Mouse (Mus musculus): ENCODE measurements around the gene Pidd1.

Gene Pidd1

DNA sequence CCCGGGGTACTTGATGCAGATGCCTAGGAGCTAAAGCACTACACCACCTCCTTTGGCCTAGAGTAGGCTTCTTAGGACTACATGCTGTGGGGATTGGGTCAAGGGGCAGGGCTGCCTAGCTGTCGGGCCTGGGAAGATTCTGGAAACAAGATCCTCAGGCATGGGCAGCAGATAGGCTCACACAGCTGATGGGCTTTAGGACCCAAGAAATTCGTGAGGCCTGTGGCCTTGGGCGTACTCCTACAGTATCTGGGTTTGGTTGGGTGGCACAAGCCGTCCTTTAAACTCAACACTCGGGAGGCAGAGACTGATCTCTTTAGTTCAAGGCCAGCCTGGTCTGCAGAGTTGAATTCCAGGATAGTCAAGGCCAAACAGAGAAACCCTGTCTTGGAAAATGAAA is 28.4 kb upstream of the Pidd1 start:
- no peak for DNase-seq

DNA sequence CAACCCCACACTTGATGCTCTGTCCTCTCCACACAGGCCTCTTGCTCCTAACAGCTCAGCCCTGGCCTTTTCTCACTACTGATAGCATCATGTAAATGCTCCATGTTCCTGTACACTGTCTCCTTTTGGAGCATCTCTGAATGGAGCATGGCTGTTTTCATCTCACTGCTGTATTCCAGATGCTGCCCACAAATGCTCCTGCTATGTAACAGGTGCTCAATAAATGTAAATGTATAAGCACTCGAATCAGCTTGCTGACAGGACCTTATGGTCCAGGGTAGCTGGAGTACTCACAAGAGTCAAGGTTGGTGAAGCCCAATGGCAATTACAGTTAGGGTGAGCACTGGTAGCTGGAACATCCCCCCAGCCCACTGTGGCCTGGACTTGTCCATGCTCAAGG is 27.4 kb upstream of the Pidd1 start:
- DNase-seq, result no peak

DNA sequence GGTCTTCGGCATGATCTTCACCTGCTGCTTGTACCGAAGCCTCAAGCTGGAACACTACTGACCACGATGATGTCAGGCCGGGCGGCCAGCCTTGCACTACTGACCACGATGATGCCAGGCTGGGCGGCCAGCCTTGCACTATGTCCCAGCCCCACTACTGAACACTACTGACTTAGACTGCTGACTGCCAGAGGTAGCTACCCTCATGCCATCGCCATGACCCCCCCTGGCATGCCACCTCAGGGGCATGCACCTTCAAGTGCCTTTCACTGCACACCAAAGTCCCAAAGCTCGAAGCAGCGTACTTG is 26.8 kb upstream of the Pidd1 start:
- DNase-seq, result no peak

DNA sequence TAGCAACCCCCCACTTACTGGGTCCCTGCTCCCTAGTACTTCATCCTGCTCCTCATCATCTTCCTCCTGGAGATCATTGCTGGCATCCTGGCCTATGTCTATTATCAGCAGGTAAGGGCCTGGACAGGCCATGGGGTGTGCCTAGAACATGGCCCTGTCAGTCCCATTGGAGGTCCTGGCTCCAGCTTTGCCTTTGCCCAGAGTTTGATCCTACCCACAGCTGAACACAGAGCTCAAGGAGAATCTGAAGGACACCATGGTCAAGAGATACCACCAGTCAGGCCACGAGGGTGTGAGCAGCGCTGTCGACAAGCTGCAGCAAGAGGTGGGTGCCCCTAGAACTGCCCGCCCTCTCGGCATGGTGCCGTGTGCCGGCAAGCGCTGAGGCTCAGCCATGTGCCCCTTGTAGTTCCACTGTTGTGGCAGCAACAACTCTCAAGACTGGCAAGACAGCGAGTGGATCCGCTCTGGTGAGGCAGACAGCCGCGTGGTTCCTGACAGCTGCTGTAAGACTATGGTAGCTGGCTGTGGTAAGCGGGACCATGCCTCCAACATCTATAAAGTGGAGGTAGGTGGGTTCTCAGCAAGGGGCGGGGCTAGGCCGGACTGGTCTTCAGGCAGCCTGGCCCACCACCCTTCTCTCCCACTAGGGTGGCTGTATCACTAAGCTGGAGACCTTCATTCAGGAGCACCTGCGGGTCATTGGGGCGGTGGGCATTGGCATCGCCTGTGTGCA is 26.2 kb upstream of the Pidd1 start:
- DNase-seq, result no peak

DNA sequence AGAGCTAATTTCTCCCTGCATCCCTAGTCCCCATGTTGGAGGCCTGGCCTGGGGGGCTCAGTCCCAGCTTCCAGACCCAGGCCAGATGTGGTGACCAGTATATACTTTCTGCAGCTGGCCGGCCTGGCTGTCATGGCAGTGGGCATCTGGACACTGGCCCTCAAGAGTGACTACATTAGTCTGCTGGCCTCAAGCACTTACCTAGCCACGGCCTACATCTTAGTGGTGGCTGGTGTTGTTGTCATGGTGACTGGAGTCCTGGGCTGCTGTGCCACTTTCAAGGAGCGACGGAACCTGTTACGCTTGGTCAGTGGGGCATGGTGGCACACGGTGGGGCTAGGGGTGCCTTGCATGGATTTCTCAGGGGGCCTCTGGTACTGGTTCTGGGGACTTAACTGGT is 25.5 kb upstream of the Pidd1 start:
- DNase-seq, result no peak

DNA sequence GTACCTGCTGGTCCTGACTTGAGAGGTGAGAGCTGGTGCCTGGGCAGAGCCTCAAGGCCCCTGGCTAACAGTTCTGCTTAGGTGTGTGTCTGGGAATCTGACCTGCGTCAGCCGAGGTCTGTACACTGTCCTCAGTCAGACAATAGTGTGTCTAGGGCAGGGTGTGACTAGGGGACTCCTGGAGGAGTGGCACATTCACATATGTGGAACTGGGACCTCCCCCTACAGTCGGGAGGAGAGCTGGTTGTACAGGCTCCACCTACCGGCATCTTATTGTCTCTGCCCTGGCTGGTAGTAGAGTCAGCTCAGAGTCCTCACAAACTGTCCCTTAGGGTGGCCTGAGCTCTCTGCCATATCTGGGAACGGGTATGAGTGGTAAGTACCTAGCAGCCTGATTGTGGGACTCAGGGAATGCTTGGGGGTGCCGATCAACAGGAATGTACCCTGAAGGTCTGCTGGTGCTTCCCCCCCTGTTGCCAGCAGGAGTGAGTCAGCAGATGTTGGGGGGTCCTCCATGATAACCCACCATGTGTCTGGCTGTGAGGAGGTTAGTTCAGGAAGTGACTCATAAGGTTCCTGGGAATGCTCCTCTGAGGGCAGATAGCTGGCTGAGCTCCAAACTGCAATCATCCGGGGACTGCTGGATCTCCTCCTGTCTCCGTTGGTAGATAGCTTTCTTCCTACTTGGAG is 24.8 kb upstream of the Pidd1 start:
- DNase-seq, result peak; percentile 90

DNA sequence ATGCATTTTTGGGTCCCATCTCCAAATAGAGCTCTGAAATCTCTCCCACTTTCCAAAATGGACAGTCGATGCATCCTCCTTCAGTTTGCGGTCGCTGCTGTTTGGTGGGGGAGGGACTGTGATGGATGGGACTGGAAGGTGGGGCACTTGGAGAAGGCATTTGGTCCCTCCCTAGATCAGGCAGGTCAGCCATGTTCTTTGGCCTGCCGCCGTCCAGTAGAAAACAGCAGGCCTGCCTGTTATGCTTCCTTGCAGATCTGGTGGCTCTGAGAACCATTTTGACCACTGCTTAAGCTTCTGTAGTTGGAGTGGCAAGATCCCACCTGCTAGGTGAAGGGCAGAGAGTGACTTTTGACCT is 24.3 kb upstream of the Pidd1 start:
- DNase-seq, result no peak

DNA sequence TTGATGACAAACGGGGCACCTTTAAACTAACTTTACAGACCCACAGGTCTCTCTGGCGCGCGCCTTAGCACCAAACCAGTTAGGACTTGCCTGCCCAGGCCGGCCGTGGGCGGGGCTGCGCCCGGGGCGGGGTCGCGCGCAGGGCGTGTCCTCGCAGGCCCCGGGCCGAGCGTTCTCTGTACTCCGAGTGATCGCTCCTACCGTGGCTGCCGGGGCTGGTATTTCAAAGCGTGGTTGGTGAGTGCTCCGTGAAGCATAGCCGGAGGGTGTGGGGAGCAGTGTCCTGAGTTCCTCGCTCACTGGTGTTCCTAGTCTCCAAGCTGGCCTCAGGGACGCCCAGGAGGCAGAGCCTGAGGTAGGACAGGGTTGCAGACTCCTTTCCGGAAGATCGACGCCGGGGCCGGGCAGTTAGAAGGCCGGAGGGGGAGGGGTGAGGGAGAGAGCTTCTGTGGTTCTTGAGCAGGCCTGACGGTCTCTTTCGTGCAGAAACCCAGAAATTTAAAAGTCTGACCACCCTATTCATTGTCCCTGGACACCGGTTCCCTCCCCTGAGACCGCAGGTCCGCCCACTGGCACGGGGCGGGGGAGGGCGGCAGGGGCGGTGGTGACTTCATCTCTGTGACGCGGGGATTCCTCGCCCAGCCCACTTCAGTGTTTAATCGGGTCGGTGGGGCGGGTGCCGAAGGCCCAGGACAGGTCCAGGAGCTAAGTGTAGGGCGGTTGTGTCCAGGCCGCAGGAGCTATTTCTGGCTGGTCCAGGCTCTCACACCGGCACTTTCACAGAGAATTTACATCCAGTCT is 23.6 kb upstream of the Pidd1 start, which contains the start of gene Cd151:
Gene Cd151 (plus strand): TSS at position 163 of the 801 bp plus-strand sequence.
- peak; percentile 94 for DNase-seq

DNA sequence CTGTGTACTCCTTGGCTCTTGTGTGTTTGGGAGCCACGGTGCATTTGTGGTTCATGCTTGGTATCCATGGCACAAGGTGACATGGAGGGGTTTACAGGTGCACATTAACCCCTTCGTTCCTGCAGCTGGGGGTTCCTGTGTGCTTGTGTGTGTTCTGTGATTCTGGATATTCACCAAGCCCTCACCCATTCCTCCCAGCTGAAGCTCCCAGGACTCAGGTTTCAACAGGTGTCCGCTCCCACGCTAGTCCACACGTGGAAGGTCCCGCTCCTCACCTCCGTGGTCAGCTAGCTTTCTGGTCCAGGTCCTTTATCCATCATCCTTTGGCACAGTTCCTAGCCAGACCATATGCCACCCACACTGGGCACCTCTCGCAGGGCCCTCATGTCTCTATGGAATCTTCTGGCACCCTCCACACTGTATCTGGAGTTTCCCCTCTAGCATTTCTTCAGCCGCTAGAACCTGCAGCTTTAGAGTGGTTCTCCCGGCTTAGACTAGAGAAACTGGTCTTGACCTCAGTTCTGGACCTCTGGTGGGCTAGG is 22.9 kb upstream of the Pidd1 start:
- no peak for DNase-seq

DNA sequence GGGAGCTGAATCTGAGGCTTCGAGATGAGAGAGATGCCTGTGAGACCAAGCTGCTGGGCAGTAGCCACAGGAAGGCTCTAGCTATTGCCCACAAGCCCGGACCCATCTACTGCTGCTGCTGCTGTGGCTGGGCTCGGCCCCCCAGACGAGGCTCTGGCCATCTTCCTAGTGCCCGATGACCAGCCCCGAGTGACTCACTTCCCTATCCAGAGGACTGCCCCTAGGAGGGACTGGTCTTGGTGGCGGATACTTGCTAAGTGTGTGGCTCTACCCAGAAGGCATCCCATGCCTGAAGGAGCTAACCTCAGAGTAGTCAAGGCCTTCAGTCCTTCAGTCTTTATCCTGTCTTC is 22.2 kb upstream of the Pidd1 start:
- DNase-seq, result peak; percentile 65

DNA sequence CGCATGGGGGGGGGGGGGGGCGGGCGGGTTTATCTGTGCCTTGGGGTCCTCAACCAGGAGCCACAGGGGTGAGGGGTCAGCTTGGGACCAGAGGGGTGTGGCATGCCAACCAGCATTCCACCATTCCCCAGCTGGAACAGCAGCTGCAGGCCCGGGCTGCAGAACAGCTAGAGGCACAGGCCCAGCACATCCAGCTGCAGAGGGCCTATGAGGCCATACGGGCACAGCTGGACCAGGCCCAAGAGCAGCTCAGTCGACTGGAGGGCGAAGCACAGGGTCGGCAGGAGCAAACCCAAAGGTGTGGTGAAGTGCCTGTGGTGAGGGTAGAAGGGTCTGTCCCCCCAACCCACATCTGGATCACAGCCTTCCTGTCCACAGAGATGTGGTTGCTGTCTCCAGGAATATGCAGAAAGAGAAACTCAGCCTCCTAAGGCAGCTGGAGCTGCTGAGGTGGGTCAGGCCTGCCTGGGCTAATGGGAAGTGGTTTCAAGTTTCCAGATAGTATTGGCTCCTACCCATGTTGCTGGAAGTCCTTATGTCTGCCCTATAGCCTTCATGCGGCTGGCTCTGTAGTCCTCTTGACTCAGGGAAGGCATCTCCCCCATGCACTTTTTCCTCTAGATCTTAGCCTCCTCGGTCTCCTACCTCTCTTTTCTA is 21.7 kb upstream of the Pidd1 start:
- no peak for DNase-seq

DNA sequence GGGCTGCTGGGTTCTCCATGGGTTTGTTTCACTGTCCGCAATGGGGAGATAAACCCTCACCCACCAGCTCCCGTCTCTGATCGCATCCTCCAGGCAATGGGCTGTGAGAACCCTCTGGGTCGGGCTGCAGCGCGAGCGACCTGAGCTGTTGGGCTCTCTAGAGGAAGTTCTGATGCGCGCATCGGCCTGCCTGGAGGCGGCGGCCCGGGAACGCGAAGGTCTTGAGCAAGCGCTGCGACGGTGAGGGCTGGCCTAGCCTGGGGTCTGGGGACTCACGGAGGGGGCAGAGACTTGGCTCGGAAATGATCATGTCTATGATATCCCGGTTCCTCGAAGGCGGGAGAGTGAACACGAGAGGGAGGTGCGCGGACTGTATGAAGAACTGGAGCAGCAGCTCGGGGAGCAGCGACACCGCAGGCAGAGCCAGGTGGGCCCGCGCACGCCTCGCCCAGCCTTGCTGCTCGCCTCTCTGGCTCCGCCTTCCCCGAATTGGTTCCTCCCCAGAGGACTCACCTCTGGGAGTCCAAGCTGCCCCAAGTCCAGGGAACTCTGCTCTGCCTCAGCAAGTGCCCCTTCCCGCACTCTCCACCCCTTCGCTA is 20.9 kb upstream of the Pidd1 start:
- DNase-seq, result peak; percentile 75

DNA sequence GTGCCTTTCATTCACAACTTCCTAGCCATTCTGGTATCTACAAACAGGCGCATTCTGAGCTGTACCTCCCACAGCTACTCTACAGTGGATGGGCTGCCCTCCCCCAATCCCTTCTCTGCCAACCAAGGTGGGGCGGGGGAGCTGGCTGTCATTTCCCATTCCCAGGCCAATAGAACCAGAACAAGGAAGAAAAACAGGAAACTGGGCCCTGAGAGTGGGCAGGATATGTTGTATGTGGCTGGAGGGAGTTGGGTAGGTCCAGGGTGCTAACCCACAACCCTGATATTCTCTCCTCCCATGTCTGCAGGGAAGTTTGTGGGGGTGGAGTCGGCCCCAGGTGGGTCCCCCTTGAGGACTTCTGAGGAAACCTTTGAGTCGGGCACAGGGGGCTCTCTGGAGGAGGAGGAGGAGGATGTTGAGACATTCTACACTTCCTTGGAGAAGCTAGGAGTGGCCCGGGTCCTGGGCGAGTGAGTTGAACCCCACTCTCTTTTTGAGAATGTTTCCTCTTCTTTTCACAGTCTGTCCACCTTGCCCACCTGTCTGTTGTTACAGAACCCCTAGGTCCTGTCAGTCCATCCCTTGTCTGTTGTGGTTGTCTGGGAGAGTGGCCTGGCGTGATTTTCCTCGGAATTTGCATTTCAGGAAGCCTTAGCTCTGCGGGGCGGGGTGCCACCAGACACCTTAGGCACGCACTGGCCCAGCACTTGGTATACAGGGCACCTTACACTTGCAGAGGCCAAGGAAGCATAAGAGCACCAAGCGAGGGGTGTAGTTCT is 20.2 kb upstream of the Pidd1 start:
- peak; percentile 95 for DNase-seq

DNA sequence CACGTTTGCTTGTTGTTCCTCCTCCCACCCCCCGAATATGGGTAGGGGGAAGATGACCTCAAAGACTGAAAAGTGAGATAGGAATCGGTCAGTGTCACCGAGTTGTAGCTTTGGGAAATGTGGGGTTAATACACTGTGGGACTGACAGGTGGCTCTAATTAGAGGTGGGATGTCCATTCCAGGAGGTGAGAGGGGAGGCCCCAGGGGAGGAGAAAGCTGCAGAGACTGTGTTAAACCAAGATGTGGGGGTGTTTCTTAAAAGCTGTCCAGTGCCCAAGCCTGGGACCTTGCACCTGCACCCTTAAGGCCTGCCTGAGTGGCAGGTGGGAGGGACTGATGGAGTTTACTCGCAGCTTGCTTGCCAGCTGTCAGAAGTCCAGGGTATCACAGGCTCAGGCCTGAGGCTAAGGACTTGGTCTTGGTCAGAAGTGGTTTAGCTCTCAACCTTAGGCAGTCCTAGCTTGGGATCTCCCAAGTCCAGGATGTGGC is 18.6 kb upstream of the Pidd1 start:
- DNase-seq, result peak; percentile 93

DNA sequence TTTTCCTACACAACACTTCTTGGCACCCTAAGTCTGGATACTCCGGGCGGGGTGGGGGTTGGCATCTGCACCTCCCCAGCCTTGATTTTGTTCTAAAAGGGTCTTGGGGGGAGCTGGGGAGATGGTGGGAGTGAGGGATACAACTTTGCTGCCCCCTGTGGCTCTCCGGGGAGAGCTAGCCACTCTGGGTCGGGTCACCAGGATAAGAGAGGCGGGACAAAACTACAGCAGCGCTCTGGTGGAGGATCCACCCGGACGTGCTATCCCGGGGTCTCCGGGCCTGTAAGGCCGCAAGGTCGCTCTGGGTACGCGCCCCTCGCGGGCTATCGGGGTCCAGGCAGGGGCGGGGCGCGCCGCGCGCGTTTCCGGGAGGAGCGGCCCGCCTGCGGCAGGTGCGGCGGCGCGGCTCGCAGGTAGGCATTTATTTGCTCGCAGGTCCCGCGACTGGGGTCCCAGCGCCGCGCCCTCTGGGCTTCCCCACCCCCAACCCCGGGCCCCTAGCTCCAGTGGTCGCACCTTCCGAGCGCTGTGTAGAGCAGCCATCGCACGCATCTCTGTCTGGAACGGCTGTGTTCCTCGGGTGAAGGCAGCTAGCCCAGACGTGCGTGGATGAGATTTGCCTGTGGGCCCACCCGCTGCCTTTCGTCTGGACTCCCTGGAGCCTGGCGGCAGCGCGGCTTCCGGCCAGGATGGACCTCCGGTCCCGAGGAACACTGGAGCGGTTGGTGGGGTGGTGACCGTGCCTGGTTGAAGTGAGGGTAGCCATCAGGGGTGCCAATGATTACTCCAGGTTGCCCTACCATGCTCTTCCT is 17.9 kb upstream of the Pidd1 start:
- DNase-seq, result peak; percentile 61

DNA sequence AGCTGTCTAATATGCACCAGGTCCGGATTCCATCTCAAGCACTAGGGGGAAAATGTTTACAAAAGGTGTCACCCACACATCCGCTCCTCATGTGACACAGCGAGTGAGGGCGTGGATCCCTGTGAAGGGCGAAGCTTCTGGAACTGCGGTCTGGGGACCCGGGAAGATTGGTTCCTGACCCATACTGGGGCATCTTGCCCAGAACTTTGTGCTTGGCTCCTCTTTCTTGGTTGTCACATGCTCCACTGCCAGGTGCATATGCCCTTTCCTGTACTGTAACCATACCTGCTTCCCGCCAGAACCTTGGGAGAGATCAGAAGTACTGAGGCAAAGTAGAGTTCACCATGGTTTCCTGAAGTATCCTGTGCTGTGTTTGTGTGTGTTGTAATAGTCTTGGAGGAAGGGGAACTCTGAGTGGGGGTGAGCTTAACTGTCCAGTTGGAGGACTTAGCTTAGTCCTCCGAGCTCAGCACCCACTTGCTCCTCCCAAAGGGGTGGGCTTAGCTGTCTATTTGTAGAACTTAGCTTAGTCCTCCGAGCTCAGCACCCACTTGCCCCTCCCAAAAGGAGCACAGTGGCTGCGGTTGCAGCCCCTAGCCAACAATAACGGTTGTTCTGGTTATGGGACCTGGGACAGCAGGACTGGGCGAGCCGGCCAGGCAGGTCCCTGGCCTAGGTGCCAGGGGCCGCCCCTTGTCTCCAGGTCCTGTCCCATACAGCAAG is 16.7 kb upstream of the Pidd1 start, which contains the start of gene Cracr2b:
Gene Cracr2b (plus strand): TSS at position 704 of the 723 bp plus-strand sequence.
- peak; percentile 90 for DNase-seq

DNA sequence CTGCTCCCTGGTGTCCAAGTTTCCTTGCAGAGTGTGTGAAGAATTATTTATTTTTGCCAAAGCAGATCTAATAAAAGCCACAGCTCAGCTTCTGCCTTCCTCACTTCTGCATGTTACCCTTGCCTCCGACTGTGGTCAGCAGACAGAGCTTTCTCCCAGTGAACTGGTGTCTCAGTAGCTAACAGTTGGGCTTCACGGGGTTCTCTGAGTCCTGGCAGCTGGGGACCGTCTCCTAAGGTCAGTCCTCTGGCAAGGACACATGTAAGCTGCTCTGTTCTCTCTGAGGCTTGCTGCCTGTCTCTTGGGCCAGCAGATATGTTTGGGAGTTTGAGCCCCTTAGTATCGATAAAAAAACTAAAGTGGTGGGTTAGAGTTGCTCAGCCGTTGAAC is 16.2 kb upstream of the Pidd1 start:
- no peak for DNase-seq

DNA sequence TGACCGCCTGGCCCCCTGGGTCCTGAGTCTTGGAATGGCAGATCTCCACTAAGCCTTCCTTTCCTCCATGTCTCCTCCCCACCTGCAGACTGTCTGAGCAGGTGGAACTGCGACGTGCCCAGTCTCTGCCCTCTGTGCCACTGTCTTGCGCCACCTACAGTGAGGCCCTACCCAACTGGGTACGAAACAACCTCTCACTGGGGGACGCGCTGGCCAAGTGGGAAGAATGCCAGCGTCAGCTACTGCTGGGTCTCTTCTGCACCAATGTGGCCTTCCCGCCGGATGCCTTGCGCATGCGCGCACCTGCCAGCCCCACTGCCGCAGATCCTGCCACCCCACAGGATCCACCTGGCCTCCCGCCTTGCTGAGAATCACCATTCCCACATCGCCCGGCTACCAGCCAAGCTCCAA is 15.5 kb upstream of the Pidd1 start:
- no peak for DNase-seq

DNA sequence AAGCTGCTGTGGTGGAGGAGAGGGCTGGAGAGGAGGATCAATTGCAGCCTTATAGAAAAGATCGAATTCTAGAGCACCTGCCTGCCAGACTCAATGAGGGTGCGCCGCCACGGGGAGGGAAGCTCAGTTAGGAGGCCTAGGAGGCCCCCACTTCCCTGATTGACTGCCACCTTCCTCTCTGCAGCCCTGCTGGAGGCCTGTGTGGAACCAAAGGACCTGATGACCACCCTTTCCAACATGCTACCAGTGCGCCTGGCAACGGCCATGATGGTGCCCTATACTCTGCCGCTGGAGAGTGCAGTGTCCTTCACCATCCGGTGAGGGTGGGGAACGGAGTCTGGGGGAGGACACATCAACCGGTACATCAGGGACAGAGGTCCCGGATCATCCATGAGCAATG is 14.8 kb upstream of the Pidd1 start:
- DNase-seq, result no peak

DNA sequence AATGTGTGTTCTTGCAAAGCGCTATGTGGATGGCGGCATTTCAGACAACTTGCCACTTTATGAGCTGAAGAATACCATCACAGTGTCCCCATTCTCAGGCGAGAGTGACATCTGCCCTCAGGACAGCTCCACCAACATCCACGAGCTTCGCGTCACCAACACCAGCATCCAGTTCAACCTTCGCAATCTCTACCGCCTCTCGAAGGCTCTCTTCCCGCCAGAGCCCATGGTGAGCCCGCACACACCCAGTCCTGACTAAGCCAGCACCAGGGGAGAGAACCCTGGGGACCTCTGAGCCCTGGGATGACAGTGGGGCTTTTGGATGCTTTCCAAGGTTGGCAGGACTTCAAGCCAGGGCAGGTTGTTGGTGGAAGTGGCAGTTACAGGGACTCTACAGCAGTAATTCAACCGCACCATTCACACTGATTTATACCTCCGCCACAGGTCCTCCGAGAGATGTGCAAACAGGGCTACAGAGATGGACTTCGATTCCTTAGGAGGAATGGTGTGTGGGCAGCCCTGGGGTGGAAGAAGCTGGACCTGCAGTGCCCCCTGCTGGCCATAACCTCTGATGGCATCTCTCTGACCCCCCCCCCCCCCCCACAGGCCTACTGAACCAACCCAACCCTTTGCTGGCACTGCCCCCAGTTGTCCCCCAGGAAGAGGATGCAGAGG is 14.3 kb upstream of the Pidd1 start:
- peak; percentile 83 for DNase-seq

All from lung, postnatal 36 days (tissue).